ENCODE assay signal across 16 mouse cellular contexts in the genomic region with DNA sequence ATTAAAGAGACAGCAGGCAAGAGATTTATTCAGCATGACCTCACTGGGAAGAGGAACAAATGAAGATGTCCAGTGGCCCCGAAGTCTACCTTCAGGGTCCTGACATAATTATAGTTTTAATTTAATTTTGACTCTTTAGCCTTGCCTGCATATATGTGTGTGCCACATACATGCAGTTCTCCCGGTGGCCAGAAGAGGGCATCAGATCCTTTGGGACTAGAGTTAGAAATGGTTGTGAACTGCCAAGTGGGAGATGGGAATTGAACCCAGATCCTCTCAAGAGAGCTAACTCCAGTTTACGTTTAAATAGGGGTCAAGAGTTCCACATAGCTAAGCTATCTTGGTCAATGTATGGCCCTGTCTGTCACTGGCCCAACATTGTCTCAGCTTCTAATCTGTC. TPM values are rescaled to one million over a fixed set of nuclear protein-coding genes. Genes with fewer than 3 reads are reported as not detected.
A peak's percentile ranks its signal among the peaks of the same experiment; 100 is the strongest.
DNase-seq lines count a peak whose midpoint lies in the region; ATAC-seq and TF ChIP-seq lines count a peak whose summit lies in the region.
"Had no signal": no experiment of that assay in that cellular context is flagged by ENCODE, and none has a peak within 500 bp of the region (broad histone marks: within the 10 kb centered on the region; RNA-seq: fewer than 3 reads in every experiment).

No protein-coding gene starts in this region.

- no peaks in the 10 kb centered on the region for H3K27me3 ChIP-seq in forebrain, postnatal 0 days (ENCODE audit: insufficient read depth, low read length)
- no peaks in the 10 kb centered on the region for H3K27me3 ChIP-seq in forebrain, embryonic 14.5 days (replicated peaks; ENCODE audit: control insufficient read depth, insufficient read depth, low read length)
- no peaks in the 10 kb centered on the region for H3K27me3 ChIP-seq in liver, adult 2 months (ENCODE audit: control insufficient read depth, insufficient read depth, low read length)
- H3K27me3 ChIP-seq in liver, embryonic 11.5 days (replicated peaks; ENCODE audit: control insufficient read depth, insufficient read depth, low read length): no peaks in the 10 kb centered on the region
- no peaks in the 10 kb centered on the region for H3K27me3 ChIP-seq in CH12.LX (replicated peaks)
- H3K27me3 ChIP-seq in midbrain, embryonic 16.5 days (ENCODE audit: control insufficient read depth, insufficient read depth, low read depth, low read length): no peaks in the 10 kb centered on the region
- H3K27me3 ChIP-seq: embryonic facial prominence, embryonic 13.5 days; neural tube, embryonic 15.5 days had no signal

- dilution Hi-C loops in CH12.LX (cut with MboI; ENCODE audit: extremely low pct_ligation_motif_present, extremely low pct_unique_long_range_greater_than_20kb, low sequenced_read_pairs): no loop called here

- TF ChIP-seq POLR2A in liver, adult 2 months (IDR thresholded peaks at IDR 0.05; ENCODE audit: extremely low read depth, insufficient read depth, low read length): no peak
- no peak for TF ChIP-seq POLR2A in CH12.LX (IDR thresholded peaks at IDR 0.05; ENCODE audit: low read depth, low read length)

- H3K79me2 ChIP-seq in liver, adult 2 months (ENCODE audit: control insufficient read depth, insufficient read depth, low read length): no peaks in the 10 kb centered on the region
- H3K79me2 ChIP-seq in CH12.LX (replicated peaks; ENCODE audit: control insufficient read depth, extremely low read depth, insufficient read depth, poor library complexity, severe bottlenecking): no peaks in the 10 kb centered on the region

- peak; percentile 42 for TF ChIP-seq CTCF in forebrain, postnatal 0 days (IDR thresholded peaks at IDR 0.05; ENCODE audit: low read depth)
- TF ChIP-seq CTCF in liver, adult 2 months (IDR thresholded peaks at IDR 0.05; ENCODE audit: low read depth, low read length): peak; percentile 27; the same call in 1 of the 2 replicates
- peak; percentile 27 to 30; a peak in 2 of 4 replicates for TF ChIP-seq CTCF in CH12.LX (conservative IDR thresholded peaks at IDR 0.05 in 1 of 2, IDR thresholded peaks at IDR 0.05 in 1 of 2; ENCODE audit: low read depth in 2 of 2, low read length in 2 of 2)

- no peak overlapping the region for H3K27ac ChIP-seq in forebrain, postnatal 0 days (ENCODE audit: low read depth, low read length)
- no peak overlapping the region for H3K27ac ChIP-seq in forebrain, embryonic 14.5 days (ENCODE audit: low read depth, low read length)
- no peak overlapping the region for H3K27ac ChIP-seq in liver, adult 2 months (replicated peaks; ENCODE audit: insufficient read depth, low read depth, low read length)
- no peak overlapping the region for H3K27ac ChIP-seq in liver, embryonic 11.5 days (ENCODE audit: low read depth, low read length)
- no peak overlapping the region for H3K27ac ChIP-seq in CH12.LX (ENCODE audit: insufficient read depth, low read depth)
- no peak overlapping the region for H3K27ac ChIP-seq in midbrain, embryonic 16.5 days (ENCODE audit: low read length)
- H3K27ac ChIP-seq: embryonic facial prominence, embryonic 13.5 days; hindbrain, embryonic 14.5 days; neural tube, embryonic 15.5 days had no signal

- in situ Hi-C loops in CH12.LX (cut with MboI; ENCODE audit: low pct_ligation_motif_present, low pct_unique_long_range_greater_than_20kb, low sequenced_read_pairs): no loop called here

- ATAC-seq in forebrain, postnatal 0 days: no peak
- ATAC-seq in forebrain, embryonic 14.5 days: no peak
- ATAC-seq in liver, embryonic 11.5 days (replicated peaks; ENCODE audit: low FRiP score): no peak
- no peak for ATAC-seq in midbrain, embryonic 16.5 days
- ATAC-seq: forebrain, embryonic 16.5 days had no signal

- no peak; the same call in none of the 2 replicates for TF ChIP-seq RAD21 in CH12.LX (IDR thresholded peaks at IDR 0.05; ENCODE audit: low read depth, low read length)

- no peaks in the 10 kb centered on the region for H3K4me1 ChIP-seq in forebrain, postnatal 0 days (ENCODE audit: insufficient read depth)
- H3K4me1 ChIP-seq in forebrain, embryonic 14.5 days (ENCODE audit: control insufficient read depth, insufficient read depth, low read length): no peaks in the 10 kb centered on the region
- H3K4me1 ChIP-seq in liver, adult 2 months (ENCODE audit: control insufficient read depth, insufficient read depth, low read length): peaks cover 11% of the 10 kb centered on the region
- peaks cover 7% of the 10 kb centered on the region; the same call in 1 of the 2 replicates for H3K4me1 ChIP-seq in liver, embryonic 11.5 days (replicated peaks; ENCODE audit: control insufficient read depth, insufficient read depth, low read length)
- peaks cover 6 to 35% of the 10 kb centered on the region in 2 experiments for H3K4me1 ChIP-seq in CH12.LX (ENCODE audit: control insufficient read depth in 1 of 2, insufficient read depth in 2 of 2)
- peaks cover 3% of the 10 kb centered on the region; the same call in 1 of the 2 replicates for H3K4me1 ChIP-seq in midbrain, embryonic 16.5 days (ENCODE audit: control insufficient read depth, insufficient read depth, low read length)

- H3K9me3 ChIP-seq in forebrain, postnatal 0 days (ENCODE audit: low read length): no peaks in the 10 kb centered on the region
- H3K9me3 ChIP-seq in forebrain, embryonic 14.5 days (replicated peaks; ENCODE audit: control insufficient read depth, low read length): no peaks in the 10 kb centered on the region; the same call in 1 of the 2 replicates
- H3K9me3 ChIP-seq in liver, embryonic 11.5 days (ENCODE audit: control insufficient read depth, low read length): no peaks in the 10 kb centered on the region
- peaks cover 9% of the 10 kb centered on the region for H3K9me3 ChIP-seq in CH12.LX (replicated peaks; ENCODE audit: low read length)
- no peaks in the 10 kb centered on the region for H3K9me3 ChIP-seq in midbrain, embryonic 16.5 days (replicated peaks; ENCODE audit: control insufficient read depth, low read length, poor library complexity, severe bottlenecking)
- H3K9me3 ChIP-seq: neural tube, embryonic 15.5 days had no signal

- no peak overlapping the region for H3K4me3 ChIP-seq in forebrain, postnatal 0 days (ENCODE audit: low read depth, low read length)
- H3K4me3 ChIP-seq in forebrain, embryonic 14.5 days (ENCODE audit: low read depth, low read length): no peak overlapping the region
- no peak overlapping the region for H3K4me3 ChIP-seq in liver, adult 2 months (ENCODE audit: insufficient read depth, low read depth, low read length)
- no peak overlapping the region for H3K4me3 ChIP-seq in liver, embryonic 11.5 days (ENCODE audit: low read depth, low read length)
- no peak overlapping the region for H3K4me3 ChIP-seq in CH12.LX (replicated peaks in 1 of 3; ENCODE audit: low read depth in 2 of 3, low read length in 2 of 3, poor library complexity in 1 of 3)
- no peak overlapping the region for H3K4me3 ChIP-seq in midbrain, embryonic 16.5 days (ENCODE audit: low read depth, low read length)
- H3K4me3 ChIP-seq: embryonic facial prominence, embryonic 13.5 days; neural tube, embryonic 15.5 days had no signal

- no peak overlapping the region for H3K9ac ChIP-seq in forebrain, postnatal 0 days
- no peak overlapping the region for H3K9ac ChIP-seq in forebrain, embryonic 14.5 days (ENCODE audit: low read length)
- no peak overlapping the region for H3K9ac ChIP-seq in liver, adult 2 months (ENCODE audit: low read depth, low read length)
- H3K9ac ChIP-seq in liver, embryonic 11.5 days (ENCODE audit: low read depth, low read length): no peak overlapping the region
- H3K9ac ChIP-seq in CH12.LX (ENCODE audit: insufficient read depth, low read depth): no peak overlapping the region
- no peak overlapping the region for H3K9ac ChIP-seq in midbrain, embryonic 16.5 days (ENCODE audit: low read depth, low read length)
- H3K9ac ChIP-seq: embryonic facial prominence, embryonic 13.5 days; hindbrain, embryonic 14.5 days; neural tube, embryonic 15.5 days had no signal

- no peak overlapping the region for H3K4me2 ChIP-seq in forebrain, postnatal 0 days (ENCODE audit: low read depth)
- H3K4me2 ChIP-seq in forebrain, embryonic 14.5 days (ENCODE audit: low read length): no peak overlapping the region
- no peak overlapping the region for H3K4me2 ChIP-seq in liver, embryonic 11.5 days
- H3K4me2 ChIP-seq in CH12.LX (ENCODE audit: insufficient read depth, low read depth, poor library complexity, severe bottlenecking): no peak overlapping the region
- no peak overlapping the region for H3K4me2 ChIP-seq in midbrain, embryonic 16.5 days (ENCODE audit: low read length)
- H3K4me2 ChIP-seq: embryonic facial prominence, embryonic 13.5 days; hindbrain, embryonic 14.5 days; neural tube, embryonic 15.5 days had no signal

- no peak for TF ChIP-seq EP300 in CH12.LX (IDR thresholded peaks at IDR 0.05; ENCODE audit: low read length)

- WGBS in forebrain, postnatal 0 days: 86% methylated on average over 3 of the region's 3 CpGs
- 84% methylated on average over 3 of the region's 3 CpGs for WGBS in forebrain, embryonic 14.5 days
- WGBS in liver, adult 2 months: 88% methylated on average over 3 of the region's 3 CpGs
- WGBS in liver, embryonic 11.5 days: 74% methylated on average over 3 of the region's 3 CpGs
- 88% methylated on average over 3 of the region's 3 CpGs for WGBS in midbrain, embryonic 16.5 days

- DNase-seq in forebrain, postnatal 0 days: no peak
- DNase-seq in forebrain, embryonic 14.5 days (ENCODE audit: low spot score): no peak
- no peak for DNase-seq in liver, adult 2 months (ENCODE audit: extremely low read depth, low read depth, low spot score)
- DNase-seq in liver, embryonic 11.5 days (ENCODE audit: low spot score): no peak
- DNase-seq in CH12.LX (ENCODE audit: extremely low read depth): no peak
- peak; percentile 44 for DNase-seq in induced T-regulatory cell, adult 2 months (ENCODE audit: low read depth)
- DNase-seq in neural tube, embryonic 10.5 days (ENCODE audit: extremely low spot score, low spot score): no peak
- DNase-seq: gastrocnemius, postnatal 25 days; lung, postnatal 14 days; midbrain, embryonic 14.5 days; right cerebral cortex, adult 18-20 months had no signal

- H3K36me3 ChIP-seq in forebrain, postnatal 0 days (ENCODE audit: insufficient read depth): no peaks in the 10 kb centered on the region
- no peaks in the 10 kb centered on the region for H3K36me3 ChIP-seq in forebrain, embryonic 14.5 days (ENCODE audit: control insufficient read depth, insufficient read depth, low read length)
- H3K36me3 ChIP-seq in liver, adult 2 months (ENCODE audit: control insufficient read depth, insufficient read depth, low read length): no peaks in the 10 kb centered on the region
- H3K36me3 ChIP-seq in liver, embryonic 11.5 days (ENCODE audit: control insufficient read depth, insufficient read depth, low read length): no peaks in the 10 kb centered on the region
- H3K36me3 ChIP-seq in CH12.LX (replicated peaks in 1 of 2; ENCODE audit: control insufficient read depth in 1 of 2, insufficient read depth in 1 of 2, low read length in 1 of 2): no peaks in the 10 kb centered on the region
- H3K36me3 ChIP-seq in midbrain, embryonic 16.5 days (ENCODE audit: control insufficient read depth, insufficient read depth, low read length): no peaks in the 10 kb centered on the region
- H3K36me3 ChIP-seq: embryonic facial prominence, embryonic 13.5 days; neural tube, embryonic 15.5 days had no signal

RNA-seq across cellular contexts. Expression of a gene that starts 5.6 kb away (rescaled TPM):
- total RNA-seq in forebrain, postnatal 0 days (2014; rRNA removed): 17.6 and 26.5 TPM in 2 replicates
- 138 and 151 TPM in 2 replicates for polyA plus RNA-seq in forebrain, postnatal 0 days (2015; fragmentation: Nextera tagmentation; extraction: Ambion mirVana)
- 82.8 and 105 TPM in 2 replicates for polyA plus RNA-seq in forebrain, embryonic 14.5 days (2014; fragmentation: Nextera tagmentation; extraction: Ambion mirVana)
- total RNA-seq in liver, adult 2 months (2014; rRNA removed): 24.9 and 29.5 TPM in 2 replicates
- polyA plus RNA-seq in liver, adult 2 months (2012; rRNA removed): 74.6 and 85.7 TPM in 2 replicates
- polyA plus RNA-seq in liver, embryonic 11.5 days (2014; fragmentation: Nextera tagmentation; extraction: Ambion mirVana): 59.2 and 61.0 TPM in 2 replicates
- total RNA-seq in CH12.LX (2012; rRNA removed) (18.0 and 20.3 TPM in 2 replicates), CH12.LX (2014; rRNA removed) (9.3 and 12.6 TPM in 2 replicates)
- polyA plus RNA-seq in CH12.LX (2012; ENCODE audit: insufficient read length, low read depth): 41.7 and 44.0 TPM in 2 replicates
- 97.3 and 98.5 TPM in 2 replicates for polyA plus RNA-seq in midbrain, embryonic 16.5 days (2015; fragmentation: Nextera tagmentation; extraction: Ambion mirVana)

RNA-seq across cellular contexts. Expression of a gene that starts 26.5 kb away (rescaled TPM):
- 55.9 and 57.7 TPM in 2 replicates for total RNA-seq in forebrain, postnatal 0 days (2014; rRNA removed)
- 25.5 and 32.7 TPM in 2 replicates for polyA plus RNA-seq in forebrain, postnatal 0 days (2015; fragmentation: Nextera tagmentation; extraction: Ambion mirVana)
- polyA plus RNA-seq in forebrain, embryonic 14.5 days (2014; fragmentation: Nextera tagmentation; extraction: Ambion mirVana): 21.7 and 26.5 TPM in 2 replicates
- total RNA-seq in liver, adult 2 months (2014; rRNA removed): 5.9 and 6.6 TPM in 2 replicates
- polyA plus RNA-seq in liver, adult 2 months (2012; rRNA removed): 9.3 and 13.0 TPM in 2 replicates
- 7.5 and 8.9 TPM in 2 replicates for polyA plus RNA-seq in liver, embryonic 11.5 days (2014; fragmentation: Nextera tagmentation; extraction: Ambion mirVana)
- total RNA-seq in CH12.LX (2012; rRNA removed) (5.3 and 6.0 TPM in 2 replicates), CH12.LX (2014; rRNA removed) (2.2 and 2.8 TPM in 2 replicates)
- polyA plus RNA-seq in CH12.LX (2012; ENCODE audit: insufficient read length, low read depth): 5.8 and 6.2 TPM in 2 replicates
- 46.1 and 48.2 TPM in 2 replicates for polyA plus RNA-seq in midbrain, embryonic 16.5 days (2015; fragmentation: Nextera tagmentation; extraction: Ambion mirVana)

RNA-seq across cellular contexts. Expression of a gene that starts 59.8 kb away (rescaled TPM):
- total RNA-seq in forebrain, postnatal 0 days (2014; rRNA removed): 0.77 TPM in 1 of 2 replicates, not detected in the other
- polyA plus RNA-seq in forebrain, postnatal 0 days (2015; fragmentation: Nextera tagmentation; extraction: Ambion mirVana): 0.11 TPM in 1 of 2 replicates, not detected in the other
- polyA plus RNA-seq in forebrain, embryonic 14.5 days (2014; fragmentation: Nextera tagmentation; extraction: Ambion mirVana): 0.06 TPM in 1 of 2 replicates, not detected in the other
- total RNA-seq in liver, adult 2 months (2014; rRNA removed): 0.13 and 0.18 TPM in 2 replicates
- polyA plus RNA-seq in liver, adult 2 months (2012; rRNA removed): 0.04 and 0.70 TPM in 2 replicates
- polyA plus RNA-seq in liver, embryonic 11.5 days (2014; fragmentation: Nextera tagmentation; extraction: Ambion mirVana): 1.3 and 1.6 TPM in 2 replicates
- total RNA-seq in CH12.LX (2012; rRNA removed): 6.1 and 9.1 TPM in 2 replicates
- 0.90 and 1.00 TPM in 2 replicates for total RNA-seq in CH12.LX (2014; rRNA removed)
- polyA plus RNA-seq in CH12.LX (2012; ENCODE audit: insufficient read length, low read depth): 4.0 TPM in 2 replicates
- not detected in 2 replicates for polyA plus RNA-seq in midbrain, embryonic 16.5 days (2015; fragmentation: Nextera tagmentation; extraction: Ambion mirVana)
- total RNA-seq: gastrocnemius, postnatal 25 days had no signal
- polyA plus RNA-seq: midbrain, embryonic 14.5 days had no signal
